Mouse (Mus musculus) lung, adult 2 months (tissue): ENCODE data around the gene Serpinb6b.

Experiments
- CTCF ChIP-seq: fragments of 200-500 bp; IDR thresholded peaks from 2 replicates; pipeline ENCODE4 v1.5.1; 2011; ENCODE audit warnings: mild to moderate bottlenecking, low read length, control low read depth; ENCODE audit not compliant: insufficient read depth
- POLR2A ChIP-seq: fragments of 200-500 bp; IDR thresholded peaks from 2 replicates; pipeline ENCODE4 v1.6.1; 2011; ENCODE audit warnings: low read depth, mild to moderate bottlenecking, control low read depth, low read length, borderline replicate concordance; ENCODE audit errors: extremely low read depth

GRCm38 (mm10) chr13:32993894-32994242 is 28.9 kb downstream of the Serpinb6b start:
- TF ChIP-seq CTCF (no peak), POLR2A (no peak)
